Mouse (Mus musculus) adrenal gland (tissue): ENCODE measurements at regions not wholly inside any gene's neighbourhood (a gene's known extent, or its start where the extent isn't known, plus 50 kb on each side); places are given as distances from the start of the nearest gene placed in this dataset.

ENCODE experiments used
- intact Hi-C: fragments of 180-260 bp; cut with DNase I; formaldehyde crosslinking; loops from one replicate; pipeline ENCODE4 v1.15.1; 2025

GRCm38 (mm10) chr9:52244081-52244480 is 75.7 kb upstream of the Zc3h12c start:
- intact Hi-C loops = no loop called here

DNA sequence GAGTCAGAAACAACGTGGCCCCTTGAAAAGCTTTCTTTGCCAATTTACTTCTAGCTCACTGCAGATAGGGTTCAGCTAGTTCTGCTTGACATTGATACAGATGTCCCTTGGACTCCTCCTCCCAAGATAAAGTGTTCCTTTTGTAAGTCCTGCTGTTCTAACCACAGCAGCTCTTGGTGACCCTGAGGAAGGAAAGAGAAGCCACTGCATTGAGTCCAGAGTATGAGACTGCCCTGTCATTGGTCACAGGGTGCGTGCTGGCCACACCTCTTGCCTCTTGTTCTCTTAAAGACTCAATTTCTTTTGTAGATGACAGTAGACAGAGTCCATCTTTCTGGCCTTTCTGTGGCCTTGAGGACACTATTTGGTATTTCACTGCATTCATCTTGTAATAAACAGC is 74.7 kb upstream of the Zc3h12c start:
- intact Hi-C loops = no loop called here

- intact Hi-C loops = no loop called here
Observed at GRCm38 (mm10) chr9:52241577-52241976, 73.2 kb upstream of the Zc3h12c start.

DNA sequence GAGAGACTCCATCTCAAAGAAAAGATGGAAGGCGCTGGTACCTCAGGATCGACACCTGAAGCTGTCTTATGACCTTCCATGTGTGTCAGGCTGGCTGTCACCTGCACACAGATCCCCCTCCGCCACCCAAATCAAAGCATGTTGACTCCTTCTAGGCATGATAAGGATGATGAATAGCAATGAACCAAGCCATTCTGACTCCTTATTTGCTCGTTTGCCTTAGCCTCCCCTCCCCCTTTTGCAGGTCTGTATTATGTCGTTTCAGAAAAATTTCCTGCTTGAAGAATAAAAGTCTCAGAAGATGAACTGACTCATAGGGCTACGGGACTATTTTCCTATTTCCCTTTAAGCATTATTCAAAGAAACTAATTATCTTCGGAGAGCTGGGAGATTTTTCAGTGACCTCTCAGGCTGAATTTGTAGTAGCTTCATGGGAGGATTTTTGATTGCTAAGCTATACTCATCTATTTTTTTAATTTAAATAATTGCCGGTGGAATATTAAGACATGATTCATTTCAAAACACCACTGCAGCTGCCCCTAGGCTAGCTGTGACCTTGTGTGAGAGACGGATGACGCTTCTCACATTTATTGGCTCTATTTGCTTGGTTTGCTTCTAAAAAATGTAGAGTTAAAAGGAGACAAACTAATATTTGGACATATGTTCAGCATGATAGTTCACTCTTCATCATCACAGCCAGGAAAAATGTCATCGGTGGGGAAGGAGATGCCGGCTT is 72.4 kb upstream of the Zc3h12c start:
- intact Hi-C loops = no loop called here

- intact Hi-C loops = no loop called here
Observed at GRCm38 (mm10) chr9:52234775-52235174, 66.4 kb upstream of the Zc3h12c start.

- intact Hi-C loops = no loop called here
Observed at GRCm38 (mm10) chr9:52229589-52229988, 61.2 kb upstream of the Zc3h12c start.

- intact Hi-C loops = no loop called here
Observed at GRCm38 (mm10) chr9:52225646-52226045, 57.3 kb upstream of the Zc3h12c start.

- intact Hi-C loops = no loop called here
Observed at GRCm38 (mm10) chr9:52223509-52224113, 55.2 kb upstream of the Zc3h12c start.
